Comparison of ENCODE assay signal across 34 mouse cellular contexts in genomic region chr2:60847984-60848383, GRCm38 (mm10).
"Had no signal": no experiment of that assay in that cellular context is flagged by ENCODE, and none has a peak within 500 bp of the region (broad histone marks: within the 10 kb centered on the region; RNA-seq: fewer than 3 reads in every experiment).

No protein-coding gene starts in this region.

- H3K36me3 ChIP-seq: heart, embryonic 15.5 days; hindbrain, embryonic 10.5 days; hindbrain, embryonic 12.5 days; hindbrain, embryonic 13.5 days; hindbrain, embryonic 15.5 days; intestine, embryonic 15.5 days; kidney, embryonic 15.5 days had no signal

- H3K4me3 ChIP-seq: heart, embryonic 12.5 days; heart, embryonic 13.5 days; heart, embryonic 15.5 days; hindbrain, embryonic 10.5 days; hindbrain, embryonic 12.5 days; hindbrain, embryonic 13.5 days; hindbrain, embryonic 15.5 days; intestine, embryonic 15.5 days; kidney, embryonic 15.5 days; layer of hippocampus, adult 2 months; left cerebral cortex, adult 2 months had no signal

- H3K9me3 ChIP-seq: heart, embryonic 12.5 days; heart, embryonic 13.5 days; heart, embryonic 15.5 days; hindbrain, embryonic 10.5 days; hindbrain, embryonic 12.5 days; hindbrain, embryonic 13.5 days; hindbrain, embryonic 15.5 days; intestine, embryonic 15.5 days; kidney, embryonic 15.5 days had no signal

- DNase-seq: heart, postnatal 10 days; heart, postnatal 14 days; heart, postnatal 36 days; heart, postnatal 4 days; kidney, adult 11 months; kidney, adult 18-20 months; kidney, adult 2 months; kidney, adult 8-10 months; kidney, adult 9 months; kidney, postnatal 10 days; kidney, postnatal 14 days; kidney, postnatal 25 days; kidney, postnatal 36 days; kidney, postnatal 4 days; layer of hippocampus, adult 9-11 months; layer of hippocampus, postnatal 36 days had no signal

- ATAC-seq: hindbrain, embryonic 16.5 days; hindbrain, postnatal 0 days; inflammation-experienced regulatory T-cells, adult 6 months; intestine, embryonic 15.5 days; intestine, embryonic 16.5 days; intestine, postnatal 0 days had no signal

- H3K27ac ChIP-seq: heart, embryonic 13.5 days; heart, embryonic 15.5 days; hindbrain, embryonic 10.5 days; hindbrain, embryonic 12.5 days; hindbrain, embryonic 13.5 days; hindbrain, embryonic 14.5 days; hindbrain, embryonic 15.5 days; hindbrain, postnatal 0 days; intestine, embryonic 15.5 days; kidney, embryonic 15.5 days; kidney, postnatal 0 days; layer of hippocampus, adult 2 months; left cerebral cortex, adult 2 months had no signal

- H3K9ac ChIP-seq: heart, embryonic 12.5 days; heart, embryonic 13.5 days; heart, embryonic 15.5 days; hindbrain, embryonic 12.5 days; hindbrain, embryonic 13.5 days; hindbrain, embryonic 14.5 days; hindbrain, embryonic 15.5 days; intestine, embryonic 15.5 days; kidney, embryonic 15.5 days had no signal

- H3K27me3 ChIP-seq: heart, embryonic 12.5 days; heart, embryonic 13.5 days; heart, embryonic 15.5 days; hindbrain, embryonic 12.5 days; hindbrain, embryonic 13.5 days; hindbrain, embryonic 15.5 days; intestine, embryonic 15.5 days; kidney, embryonic 15.5 days had no signal
